Mouse (Mus musculus) fibroblast of lung, adult 2 months (primary cell): ENCODE results near the gene Fcgr1.
"Not testable (repeated sequence)": the region's sequence is repeated elsewhere in the genome, so short reads cannot be mapped to it uniquely, and the experiment has no call there.

Experiments used
- DNase-seq: peaks from one replicate; pipeline ENCODE4 v3.0.0-alpha.2; 2011; ENCODE audit warnings: low read depth

Gene Fcgr1

GRCm38 (mm10) chr3:96248141-96249033, 45.4 kb downstream of the Fcgr1 start:
- no peak for DNase-seq

- no peak for DNase-seq
Observed at GRCm38 (mm10) chr3:96247356-96248140, 46.2 kb downstream of the Fcgr1 start.

GRCm38 (mm10) chr3:96246427-96246856, 47.3 kb downstream of the Fcgr1 start, which contains the start of gene Hist2h3c1:
Gene Hist2h3c1, plus strand, starts transcription at chr3:96246685.
- not testable (repeated sequence) for DNase-seq

GRCm38 (mm10) chr3:96246018-96246417, 47.8 kb downstream of the Fcgr1 start:
- DNase-seq: not testable (repeated sequence)

- not testable (repeated sequence) for DNase-seq
Observed at GRCm38 (mm10) chr3:96245003-96245886, 48.5 kb downstream of the Fcgr1 start, which contains the start of gene Hist2h2aa1. Gene Hist2h2aa1, plus strand, starts transcription at chr3:96245497.

- no peak for DNase-seq
Observed at GRCm38 (mm10) chr3:96243921-96244572, 49.7 kb downstream of the Fcgr1 start.

- DNase-seq: no peak
Observed at GRCm38 (mm10) chr3:96240799-96241197, 53.0 kb downstream of the Fcgr1 start.

GRCm38 (mm10) chr3:96239949-96240798, 53.6 kb downstream of the Fcgr1 start, which contains the start of gene Hist2h2aa2:
Gene Hist2h2aa2, minus strand, starts transcription at chr3:96240276.
- peak; percentile 55 for DNase-seq

GRCm38 (mm10) chr3:96238954-96239793, 54.6 kb downstream of the Fcgr1 start, which contains the start of gene Hist2h3c2:
Gene Hist2h3c2, minus strand, starts transcription at chr3:96239127.
- DNase-seq: not testable (repeated sequence)

- no peak for DNase-seq
Observed at GRCm38 (mm10) chr3:96237904-96238511, 55.8 kb downstream of the Fcgr1 start.

- no peak for DNase-seq
Observed at GRCm38 (mm10) chr3:96237335-96237903, 56.4 kb downstream of the Fcgr1 start.

GRCm38 (mm10) chr3:96236834-96237334, 56.9 kb downstream of the Fcgr1 start:
- DNase-seq: no peak

GRCm38 (mm10) chr3:96235836-96236235, 57.9 kb downstream of the Fcgr1 start:
- no peak for DNase-seq

- no peak for DNase-seq
Observed at GRCm38 (mm10) chr3:96234914-96235313, 58.9 kb downstream of the Fcgr1 start.
